Mouse (Mus musculus): Measurements from ENCODE around the gene Anxa4. TPM values are rescaled to one million over a fixed set of nuclear protein-coding genes. Genes with fewer than 3 reads are reported as not detected.

Gene Anxa4
- total RNA-seq, 4 experiments from 2014 or later = 29.2 to 41.0 (median 37.3) TPM

Other genes starting within 250 kb of the Anxa4 start
- not detected for gene Asprv1, start 165.4 kb downstream of the Anxa4 start, total RNA-seq (2022)
- 1 to 10 TPM; 6.1 to 8.7 (median 7.2) TPM for gene Mxd1, start 124.4 kb downstream of the Anxa4 start, total RNA-seq (2022)
- gene Snrnp27, start 109.1 kb downstream of the Anxa4 start, total RNA-seq (2022) = 10 to 100 TPM; 45.1 to 58.5 (median 53.4) TPM
- 1 to 10 TPM; 3.6 to 5.2 (median 4.3) TPM for gene Gmcl1, start 60.2 kb downstream of the Anxa4 start, total RNA-seq (2022)
- gene Aak1, start 55.9 kb upstream of the Anxa4 start, total RNA-seq (2022) = 10 to 100 TPM; 75.9 to 93.5 (median 92.3) TPM
- gene Nfu1, start 215.7 kb upstream of the Anxa4 start, total RNA-seq (2022) = 10 to 100 TPM; 78.5 to 83.2 (median 80.7) TPM
- gene Gfpt1, start 249.3 kb upstream of the Anxa4 start, total RNA-seq (2022) = 10 to 100 TPM; 16.0 to 21.4 (median 16.7) TPM

Measured in heart, adult 8-10 months (tissue).